Mouse (Mus musculus) gastrocnemius, adult 2 months (tissue): ENCODE measurements around the gene Gorasp1. TPM values are rescaled to one million over a fixed set of nuclear protein-coding genes. Genes with fewer than 3 reads are reported as not detected.

Experiments
- DNase-seq: peaks from one replicate; pipeline ENCODE4 v3.0.0; 2022
- H3K27ac ChIP-seq: fragments of 200-600 bp; 2 replicates; pipeline ENCODE4 v1.8.1; 2022; ENCODE audit warnings: mild to moderate bottlenecking
- H3K4me3 ChIP-seq: fragments of 200-600 bp; 2 replicates; pipeline ENCODE4 v1.8.1; 2022; ENCODE audit warnings: mild to moderate bottlenecking, moderate library complexity
- CTCF ChIP-seq: fragments of 200-600 bp; IDR thresholded peaks from 2 replicates; pipeline ENCODE4 v1.8.1; 2022; ENCODE audit warnings: antibody characterized with exemption, mild to moderate bottlenecking, moderate library complexity
- intact Hi-C: fragments of 180-260 bp; cut with DNase I; formaldehyde crosslinking; loops from one replicate; pipeline ENCODE4 v1.15.1; 2025
- total RNA-seq, 2 experiments: library from RNA; stranded (reverse); gene quantifications; 2 replicates each; pipeline ENCODE4 v1.2.3; 2021

The Gorasp1 gene
- total RNA-seq, 2 experiments from 2014 or later, result 20.5 to 21.4 TPM

DNA sequence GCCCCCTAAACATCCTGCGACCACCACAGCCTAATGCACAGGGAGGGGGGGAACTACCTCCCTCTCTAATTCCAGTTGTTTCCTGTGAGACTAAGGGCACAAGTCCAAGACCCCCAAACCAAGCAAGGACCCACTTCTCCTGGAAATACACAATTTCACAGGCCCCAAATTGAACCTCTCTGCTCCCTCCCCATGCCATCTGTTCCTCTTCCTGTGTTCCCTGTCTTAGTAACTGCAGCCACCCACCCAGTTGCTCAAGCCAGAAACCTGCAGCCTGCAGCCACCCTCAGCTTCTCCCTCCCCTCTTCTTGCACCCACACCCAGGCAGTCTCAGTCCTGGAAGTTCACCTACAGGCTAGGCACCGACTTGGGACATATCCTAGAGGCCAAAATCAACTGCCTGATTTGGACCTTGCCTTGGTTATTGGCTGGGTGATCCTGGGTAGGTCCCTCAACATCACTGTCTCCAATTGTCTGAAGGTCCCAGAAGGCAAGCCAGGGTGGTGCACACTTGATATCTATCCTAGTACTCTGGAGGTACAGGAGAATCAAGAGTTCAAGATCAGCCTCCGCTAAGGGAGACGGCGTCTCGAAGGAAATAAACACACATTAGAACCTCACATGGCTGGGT lies 41.6 kb upstream of the Gorasp1 start:
- intact Hi-C loops, result no loop called here
- H3K27ac ChIP-seq, result no peak overlapping the region; the same call in 1 of the 2 replicates
- DNase-seq, result peak; percentile 15
- no peak for TF ChIP-seq CTCF
- no peak overlapping the region for H3K4me3 ChIP-seq

DNA sequence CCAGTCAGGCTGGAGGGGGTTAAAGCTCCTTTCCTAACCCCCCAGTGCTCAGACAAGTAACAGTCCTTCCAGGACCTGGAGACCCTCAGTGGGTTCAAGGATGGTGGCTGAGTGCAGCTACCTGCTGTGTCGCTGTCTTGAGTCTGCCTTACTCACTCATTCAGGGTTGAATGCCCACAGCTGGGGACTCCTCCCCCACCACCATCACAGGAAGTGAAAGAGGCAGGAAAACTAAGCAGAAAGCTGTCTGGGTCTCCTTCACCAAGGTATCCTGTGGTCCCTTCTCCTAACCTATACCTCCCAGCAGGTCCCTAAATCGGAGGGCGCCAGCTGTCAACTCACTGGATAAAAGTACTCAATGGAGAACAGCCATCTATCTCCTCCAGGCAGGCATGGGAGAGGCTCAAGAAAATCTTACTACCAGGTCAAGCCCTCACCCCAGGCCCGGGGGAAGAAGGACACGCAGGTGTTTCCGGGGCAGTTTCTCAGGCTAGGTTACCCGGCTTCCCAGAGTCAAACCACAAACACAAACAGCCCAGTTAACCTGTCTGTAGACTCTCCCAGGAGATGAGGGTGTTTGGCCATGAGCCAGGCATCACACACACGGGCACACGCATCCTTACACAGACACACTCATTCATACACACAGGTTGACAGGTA lies 40.9 kb upstream of the Gorasp1 start:
- intact Hi-C loops, result no loop called here
- DNase-seq, result peak; percentile 25
- Histone ChIP-seq H3K27ac (peak overlapping the region; percentile 9), H3K4me3 (no peak overlapping the region)
- TF ChIP-seq CTCF, result no peak

- no peak for DNase-seq
- H3K27ac ChIP-seq, result no peak overlapping the region; the same call in 1 of the 2 replicates
- no peak for TF ChIP-seq CTCF
- intact Hi-C loops, result no loop called here
- H3K4me3 ChIP-seq, result no peak overlapping the region
Observed at GRCm38 (mm10) chr9:119977557-119978060, 40.2 kb upstream of the Gorasp1 start.

- Histone ChIP-seq H3K27ac (no peak overlapping the region), H3K4me3 (no peak overlapping the region)
- no peak for DNase-seq
- no peak for TF ChIP-seq CTCF
- intact Hi-C loops, result no loop called here
Observed at GRCm38 (mm10) chr9:119976704-119977556, 39.6 kb upstream of the Gorasp1 start.

DNA sequence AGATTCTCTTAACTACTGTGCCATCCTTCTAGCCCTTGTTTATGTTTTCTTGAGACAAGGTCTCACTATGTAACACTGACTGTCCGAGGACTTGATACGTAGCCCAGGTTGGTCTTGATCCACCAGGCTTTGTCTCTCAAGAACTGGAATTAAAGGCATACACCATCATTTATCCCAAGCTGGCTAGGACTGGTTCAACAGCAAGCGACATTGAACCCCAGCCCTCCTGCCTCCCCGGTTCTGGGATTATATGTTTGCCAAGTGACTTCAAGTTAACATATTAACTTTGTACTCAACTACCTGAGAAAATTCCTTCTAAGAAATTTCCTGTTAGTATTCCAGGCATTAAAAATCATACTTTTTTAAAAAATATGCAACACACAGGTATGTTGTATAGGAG lies 37.9 kb upstream of the Gorasp1 start:
- no peak for DNase-seq
- Histone ChIP-seq H3K27ac (no peak overlapping the region), H3K4me3 (no peak overlapping the region)
- no peak for TF ChIP-seq CTCF
- intact Hi-C loops, result no loop called here

GRCm38 (mm10) chr9:119974609-119975008 lies 37.2 kb upstream of the Gorasp1 start:
- no peak overlapping the region for H3K27ac ChIP-seq
- TF ChIP-seq CTCF, result peak; percentile 26
- no peak overlapping the region for H3K4me3 ChIP-seq
- DNase-seq, result no peak
- intact Hi-C loops, result no loop called here

DNA sequence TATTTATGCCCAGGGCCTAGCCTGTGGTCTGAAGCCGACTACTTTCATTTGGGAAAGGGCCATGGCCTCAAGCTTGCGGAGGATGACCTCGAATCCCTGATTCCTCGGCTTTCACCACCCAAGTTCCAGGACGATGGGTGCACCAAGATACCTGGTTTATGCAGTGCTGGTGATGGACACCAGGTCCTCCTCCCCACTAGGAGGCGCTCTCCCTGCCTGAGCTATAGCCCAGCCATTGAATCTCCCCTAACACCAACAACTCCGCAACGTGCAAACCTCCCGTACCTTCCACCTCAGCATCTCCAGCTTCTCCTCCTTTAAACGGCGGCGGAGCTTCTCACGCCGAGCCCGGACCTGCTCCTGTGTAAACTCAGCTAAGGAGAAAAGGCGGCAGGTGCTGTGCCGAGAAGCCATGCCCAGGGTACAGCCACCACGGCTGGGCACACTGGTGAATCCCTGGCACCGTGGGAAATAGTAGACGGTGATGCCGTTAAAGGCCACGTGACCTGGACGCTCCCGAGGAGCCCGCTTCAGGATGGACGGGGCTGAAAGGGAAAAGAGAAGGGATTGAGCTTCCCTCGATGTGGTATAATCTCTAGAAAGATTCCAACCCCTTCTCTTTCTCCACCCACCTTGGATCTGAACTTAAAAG lies 36.6 kb upstream of the Gorasp1 start:
- peak; percentile 51 for TF ChIP-seq CTCF
- Histone ChIP-seq H3K4me3 (no peak overlapping the region), H3K27ac (no peak overlapping the region)
- intact Hi-C loops, result no loop called here
- no peak for DNase-seq

GRCm38 (mm10) chr9:119973281-119973680 lies 35.9 kb upstream of the Gorasp1 start:
- H3K4me3 ChIP-seq, result no peak overlapping the region
- intact Hi-C loops, result no loop called here

GRCm38 (mm10) chr9:119972582-119972981 lies 35.2 kb upstream of the Gorasp1 start:
- no peak for TF ChIP-seq CTCF
- Histone ChIP-seq H3K27ac (peak overlapping the region; percentile 66), H3K4me3 (no peak overlapping the region)
- intact Hi-C loops, result no loop called here
- DNase-seq, result peak; percentile 83

More at GRCm38 (mm10) chr9:119973281-119973680, 35.9 kb upstream of the Gorasp1 start:
- peak overlapping the region; percentile 66; the same call in 1 of the 2 replicates for H3K27ac ChIP-seq
- no peak for DNase-seq
- no peak for TF ChIP-seq CTCF

GRCm38 (mm10) chr9:119972166-119972565 lies 34.8 kb upstream of the Gorasp1 start:
- no peak overlapping the region for H3K4me3 ChIP-seq
- no peak for DNase-seq
- no peak for TF ChIP-seq CTCF
- intact Hi-C loops, result no loop called here
- H3K27ac ChIP-seq, result no peak overlapping the region

DNA sequence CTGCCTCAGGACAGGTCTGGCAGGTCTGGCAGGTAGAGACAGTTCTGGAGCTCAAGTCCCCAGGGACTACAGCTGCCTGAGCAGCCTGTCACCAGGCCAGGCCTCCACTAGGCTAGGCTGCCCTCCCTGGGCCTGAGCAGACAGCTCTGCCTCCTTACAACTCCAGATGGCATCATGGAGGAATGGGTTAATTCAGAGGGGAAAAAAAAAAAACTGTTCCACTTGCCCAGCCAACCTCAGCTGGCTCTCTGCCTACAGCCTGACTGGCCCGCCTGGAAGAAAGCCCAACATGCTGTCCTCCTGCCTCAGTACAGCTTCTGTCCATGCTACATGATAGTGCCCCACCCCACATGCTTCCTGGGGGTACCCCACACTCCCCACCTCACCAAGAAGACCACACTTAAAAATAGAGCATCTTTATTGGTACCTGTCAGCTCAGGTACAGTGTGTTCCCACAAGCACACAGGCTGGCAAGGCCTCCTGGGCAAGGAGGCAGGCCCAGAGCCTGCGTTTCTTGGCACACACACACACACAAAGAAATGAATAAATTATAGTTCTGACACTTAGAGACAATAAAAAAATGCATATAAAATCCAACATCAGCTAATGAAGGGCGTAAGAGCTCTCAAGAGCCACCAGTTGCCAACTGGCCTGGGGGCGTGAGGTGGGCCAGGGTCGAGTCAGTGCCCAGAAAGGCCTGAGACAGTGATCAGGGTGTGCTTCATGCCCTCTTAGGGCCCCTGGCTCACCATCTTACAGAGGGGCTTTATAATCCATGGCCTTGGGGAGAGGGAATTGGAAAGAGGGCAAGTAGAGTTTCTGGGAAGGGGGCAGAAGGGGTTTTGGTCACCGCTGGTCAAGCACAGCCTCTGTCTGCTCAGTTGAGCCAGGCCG lies 33.6 kb upstream of the Gorasp1 start:
- Histone ChIP-seq H3K4me3 (no peak overlapping the region), H3K27ac (peak overlapping the region; percentile 32)
- intact Hi-C loops, result no loop called here
- no peak for TF ChIP-seq CTCF
- no peak for DNase-seq
